Mouse (Mus musculus): Measurements from ENCODE around the gene Gpr153.

The Gpr153 gene

DNA sequence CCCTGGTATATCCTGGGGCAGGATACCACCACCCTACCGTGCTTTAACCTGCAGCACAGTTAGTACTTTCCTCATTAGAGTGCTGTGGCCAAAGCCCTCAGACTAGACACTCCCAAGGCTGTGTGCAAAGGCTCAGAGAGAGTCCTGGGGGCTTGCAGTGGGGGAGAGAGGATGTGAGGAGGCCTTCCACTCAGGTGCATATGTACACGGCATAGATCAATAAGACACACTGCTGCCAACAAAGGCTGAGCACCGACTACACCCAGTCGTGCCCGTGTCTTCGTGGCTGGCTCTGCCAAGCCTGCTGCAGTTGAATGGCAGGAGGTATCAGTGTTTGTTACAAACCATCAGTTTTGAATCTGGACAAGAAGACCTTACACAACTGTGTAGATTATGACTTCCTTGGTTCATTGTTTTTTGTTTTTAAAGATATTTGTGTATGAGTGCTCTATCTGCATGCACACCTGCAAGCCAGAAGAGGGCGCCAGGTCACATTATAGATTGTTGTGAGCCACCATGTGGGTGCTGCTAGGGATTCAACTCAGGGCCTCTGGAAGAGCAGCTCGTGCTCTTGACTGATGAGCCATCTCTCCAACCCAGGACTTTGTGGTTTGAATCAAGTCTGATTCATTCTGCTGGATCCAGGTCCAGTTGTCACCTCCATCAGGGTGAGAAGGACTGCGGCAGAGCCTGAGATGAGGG lies 9.0 kb upstream of the Gpr153 start:
- DNase-seq (ENCODE audit: low spot score) = no peak

DNA sequence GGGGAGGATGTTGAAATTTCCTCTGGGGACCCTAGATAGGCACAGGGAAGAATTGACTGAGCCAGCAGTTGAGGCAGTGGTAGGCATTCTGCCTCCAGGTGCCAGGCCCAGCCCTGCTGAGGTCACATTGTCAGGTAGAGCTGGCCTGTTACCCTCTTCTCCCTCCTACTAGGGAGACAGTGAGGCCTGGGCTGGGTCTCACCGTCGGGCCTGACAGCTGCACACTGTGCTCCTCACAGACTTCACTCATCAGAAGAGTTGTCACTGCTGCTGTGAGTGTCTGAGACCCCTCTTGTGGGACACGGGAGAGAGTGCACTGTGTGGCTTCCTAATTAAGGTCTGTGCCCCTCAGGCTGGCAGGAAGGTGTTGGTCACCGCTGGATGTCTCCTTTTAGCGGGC lies 8.2 kb upstream of the Gpr153 start:
- DNase-seq (ENCODE audit: low spot score) = no peak

DNA sequence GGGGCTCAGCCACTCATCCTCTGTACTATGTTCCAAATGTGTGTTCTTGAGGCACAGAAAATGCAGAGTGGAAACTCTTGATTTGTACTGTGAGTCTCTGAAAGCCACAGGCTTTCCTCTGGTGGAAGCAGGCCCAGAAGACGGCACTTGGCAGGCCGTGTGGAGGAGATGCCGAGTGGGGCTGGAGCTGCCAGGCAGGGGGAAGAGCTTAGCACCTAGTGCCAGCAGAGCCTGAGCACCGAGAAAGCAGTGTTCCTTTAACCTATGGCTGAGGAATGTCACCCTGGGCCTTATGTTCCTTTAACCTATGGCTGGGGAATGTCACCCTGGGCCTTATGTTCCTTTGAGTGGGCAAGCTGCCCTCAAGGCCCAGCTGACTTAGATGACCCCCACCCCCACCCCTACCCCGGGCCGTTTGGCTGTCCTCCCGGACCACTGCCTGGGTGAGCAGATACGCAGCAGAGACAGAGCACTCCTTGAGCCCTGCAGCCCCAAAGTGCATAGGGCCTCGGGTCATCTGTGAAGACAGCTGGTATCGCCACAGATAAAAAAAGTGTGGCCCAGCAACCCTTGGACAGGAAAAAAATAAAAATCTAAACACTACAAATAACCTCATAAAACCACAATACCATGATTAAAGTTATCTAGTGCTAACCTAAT lies 7.7 kb upstream of the Gpr153 start:
- no peak for DNase-seq (ENCODE audit: low spot score)

DNA sequence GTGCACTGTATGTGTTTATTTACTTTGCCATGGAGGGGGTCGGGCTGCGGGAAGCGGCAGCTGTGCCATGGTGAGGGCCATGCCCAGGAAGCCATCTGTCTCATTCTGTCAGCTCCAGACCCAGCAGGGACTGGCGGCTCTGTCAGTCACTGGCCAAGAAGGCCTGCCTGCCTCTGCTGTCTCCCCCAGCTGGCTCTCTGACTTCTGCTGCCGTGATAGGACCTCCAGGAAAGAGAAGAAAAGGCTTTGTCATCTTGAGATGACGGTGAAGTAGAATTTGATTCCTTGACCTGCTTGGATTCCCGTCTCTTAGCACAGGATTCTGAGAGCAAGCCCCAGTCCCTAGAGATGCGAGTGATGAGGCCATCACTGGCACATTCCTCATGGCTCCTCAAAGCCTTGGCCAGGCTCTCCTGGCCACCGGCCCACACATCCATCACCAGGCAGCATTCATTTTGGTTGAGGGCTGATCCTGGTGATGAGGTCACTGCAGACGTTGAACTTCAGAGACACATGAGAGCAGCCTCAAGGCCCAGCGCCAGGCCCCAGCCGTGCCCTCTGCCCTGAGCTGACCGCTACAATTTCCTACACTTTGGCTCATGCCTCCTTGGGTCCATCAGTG lies 6.2 kb upstream of the Gpr153 start:
- no peak for DNase-seq (ENCODE audit: low spot score)

DNA sequence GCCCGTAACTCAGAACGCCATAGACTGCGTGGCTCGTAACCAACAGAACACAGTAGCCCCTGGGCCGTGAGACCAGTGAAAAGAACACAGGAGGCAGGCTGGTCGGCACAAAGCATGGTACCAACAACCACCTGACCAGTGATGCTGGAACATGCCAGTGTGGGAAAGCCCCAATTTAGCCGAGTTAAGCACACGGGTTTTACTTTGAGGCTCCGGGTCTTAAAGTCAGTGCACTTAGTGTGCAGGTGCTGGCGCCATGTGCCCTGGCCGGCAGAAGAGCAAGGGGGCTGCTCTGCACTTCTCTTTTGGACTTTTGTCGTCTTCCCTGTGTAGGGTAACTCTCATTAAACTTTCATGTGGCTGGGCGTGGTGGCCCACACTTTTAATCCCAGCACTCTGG lies 4.1 kb upstream of the Gpr153 start:
- DNase-seq (ENCODE audit: low spot score) = no peak

DNA sequence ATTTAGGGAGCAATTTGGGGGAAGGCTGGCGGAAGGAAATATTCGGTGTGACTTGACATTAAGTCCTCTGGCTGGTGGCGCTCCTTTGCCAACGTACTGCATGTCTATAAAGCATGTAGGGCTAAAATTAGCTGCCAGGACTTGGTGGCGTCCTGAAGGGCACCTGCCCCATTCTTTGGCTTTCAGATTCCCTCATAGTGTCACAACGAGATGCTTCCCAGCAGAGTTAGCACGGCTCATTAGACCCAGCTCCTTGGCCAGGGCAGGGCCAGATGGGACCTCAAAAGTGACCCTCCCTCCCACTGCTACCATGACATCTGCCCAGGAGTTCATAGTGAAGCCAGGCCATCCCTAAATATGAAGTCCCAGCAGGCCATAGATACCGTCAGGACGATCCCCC lies 3.4 kb upstream of the Gpr153 start:
- no peak for DNase-seq (ENCODE audit: low spot score)

DNA sequence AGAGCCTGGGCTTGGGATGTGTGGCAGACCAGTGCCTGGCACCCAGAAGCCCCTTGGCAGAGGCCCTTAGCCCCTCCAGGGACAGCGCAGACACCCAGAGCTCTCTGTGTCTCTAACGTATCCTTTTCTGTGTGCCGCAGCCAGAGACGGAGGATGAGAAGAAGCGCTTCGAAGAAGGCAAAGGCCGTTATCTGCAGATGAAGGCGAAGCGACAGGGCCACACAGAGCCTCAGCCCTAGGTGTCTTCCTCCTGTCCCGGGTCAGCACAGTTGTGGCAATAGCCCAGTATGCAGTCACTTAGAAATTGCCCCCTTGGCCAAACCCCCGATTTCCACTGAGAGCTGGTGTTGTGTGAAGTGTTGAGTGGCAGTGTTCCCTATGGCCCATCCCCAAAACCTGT lies 2.7 kb upstream of the Gpr153 start:
- no peak for DNase-seq (ENCODE audit: low spot score)

DNA sequence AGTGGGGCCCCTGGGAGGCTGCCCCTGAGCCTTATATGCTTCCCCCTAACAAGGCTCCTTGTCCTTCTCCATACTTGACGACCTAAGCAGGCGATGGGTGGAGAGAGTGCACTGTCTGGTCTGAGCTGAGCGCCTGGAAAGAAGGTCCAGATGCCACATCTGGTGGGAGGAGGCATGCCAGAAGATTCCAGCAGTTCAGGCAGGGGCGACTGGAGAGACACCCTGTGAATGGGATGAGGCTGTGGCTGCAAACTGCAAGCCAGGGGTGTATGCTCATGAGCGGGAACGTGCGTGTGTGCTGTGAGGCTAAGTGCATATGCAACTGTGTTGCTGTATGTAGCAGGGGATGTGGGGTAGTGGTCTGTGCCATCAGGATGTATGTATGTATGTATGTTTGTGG lies 2.0 kb upstream of the Gpr153 start:
- no peak for DNase-seq (ENCODE audit: low spot score)

DNA sequence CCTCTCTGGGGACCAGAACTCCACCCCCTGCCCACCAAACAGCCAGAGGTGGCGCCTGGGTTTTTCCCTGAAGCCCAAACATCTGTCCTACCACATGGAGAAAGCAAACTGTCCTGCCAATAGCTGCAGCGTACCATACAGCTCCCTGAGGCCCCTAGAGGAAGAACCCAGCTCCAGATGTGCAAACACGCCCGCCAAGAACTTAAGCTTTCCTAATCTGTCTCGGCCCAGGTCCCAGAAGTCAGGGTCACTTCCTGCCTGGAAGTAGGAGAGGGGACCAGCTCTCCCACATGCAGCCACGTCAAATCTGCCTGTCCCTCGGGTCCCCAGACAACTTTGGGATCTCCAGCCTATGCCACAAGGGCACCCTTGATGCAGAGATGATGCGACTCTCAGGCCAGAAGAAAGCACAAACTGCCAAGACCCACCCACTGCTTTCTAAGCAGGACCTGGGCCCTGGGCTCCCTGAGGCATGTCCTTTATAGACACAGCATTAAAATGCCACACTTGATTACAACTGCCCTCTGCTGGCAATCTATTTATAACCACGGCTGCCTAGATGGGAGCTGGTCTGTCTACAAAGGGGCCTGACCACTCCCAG lies 1.5 kb upstream of the Gpr153 start:
- peak; percentile 53 for DNase-seq (ENCODE audit: low spot score)

DNA sequence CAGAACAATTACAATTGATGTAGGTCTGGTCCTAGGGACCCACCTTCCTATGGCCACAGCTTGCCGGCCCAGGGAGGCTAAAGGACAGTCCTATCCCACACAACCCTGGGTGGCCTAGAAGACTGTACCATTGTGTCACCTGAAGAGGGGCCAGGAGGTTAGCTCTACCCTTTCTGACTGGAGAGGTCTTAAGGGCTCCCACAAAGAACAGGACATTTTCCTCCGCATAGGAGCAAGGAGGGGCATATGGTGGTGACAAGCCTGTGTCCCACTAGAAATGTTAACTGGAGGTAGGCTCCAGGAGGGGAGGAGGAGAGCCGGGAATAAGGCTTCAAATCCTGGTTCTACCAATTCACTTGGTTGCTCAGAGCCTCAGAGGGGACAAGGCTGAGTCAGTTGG lies 841 bp upstream of the Gpr153 start:
- no peak for DNase-seq (ENCODE audit: low spot score)

DNA sequence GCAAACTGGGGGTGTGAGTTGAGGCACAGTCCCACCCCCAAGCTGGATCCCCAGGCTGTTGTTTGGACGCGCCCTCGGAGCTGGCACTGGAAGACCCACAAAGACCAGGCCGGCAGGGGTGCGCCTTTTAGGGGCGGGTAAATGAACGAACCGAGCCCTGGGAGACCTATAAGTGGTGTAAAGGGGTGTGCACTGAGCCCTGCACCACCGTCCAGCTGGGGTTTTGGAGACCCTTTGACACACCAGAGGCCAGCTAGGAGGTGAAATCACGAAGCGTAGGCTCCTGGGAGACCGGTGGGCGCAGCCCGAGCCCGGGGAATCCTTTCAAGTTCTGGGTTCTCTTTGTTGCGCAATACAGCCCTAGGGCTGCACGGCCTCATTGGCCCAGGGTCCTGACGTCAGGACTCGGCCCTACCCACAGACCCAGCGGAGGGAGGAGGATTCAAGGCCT lies 674 bp downstream of the Gpr153 start:
- no peak for DNase-seq (ENCODE audit: low spot score)

DNA sequence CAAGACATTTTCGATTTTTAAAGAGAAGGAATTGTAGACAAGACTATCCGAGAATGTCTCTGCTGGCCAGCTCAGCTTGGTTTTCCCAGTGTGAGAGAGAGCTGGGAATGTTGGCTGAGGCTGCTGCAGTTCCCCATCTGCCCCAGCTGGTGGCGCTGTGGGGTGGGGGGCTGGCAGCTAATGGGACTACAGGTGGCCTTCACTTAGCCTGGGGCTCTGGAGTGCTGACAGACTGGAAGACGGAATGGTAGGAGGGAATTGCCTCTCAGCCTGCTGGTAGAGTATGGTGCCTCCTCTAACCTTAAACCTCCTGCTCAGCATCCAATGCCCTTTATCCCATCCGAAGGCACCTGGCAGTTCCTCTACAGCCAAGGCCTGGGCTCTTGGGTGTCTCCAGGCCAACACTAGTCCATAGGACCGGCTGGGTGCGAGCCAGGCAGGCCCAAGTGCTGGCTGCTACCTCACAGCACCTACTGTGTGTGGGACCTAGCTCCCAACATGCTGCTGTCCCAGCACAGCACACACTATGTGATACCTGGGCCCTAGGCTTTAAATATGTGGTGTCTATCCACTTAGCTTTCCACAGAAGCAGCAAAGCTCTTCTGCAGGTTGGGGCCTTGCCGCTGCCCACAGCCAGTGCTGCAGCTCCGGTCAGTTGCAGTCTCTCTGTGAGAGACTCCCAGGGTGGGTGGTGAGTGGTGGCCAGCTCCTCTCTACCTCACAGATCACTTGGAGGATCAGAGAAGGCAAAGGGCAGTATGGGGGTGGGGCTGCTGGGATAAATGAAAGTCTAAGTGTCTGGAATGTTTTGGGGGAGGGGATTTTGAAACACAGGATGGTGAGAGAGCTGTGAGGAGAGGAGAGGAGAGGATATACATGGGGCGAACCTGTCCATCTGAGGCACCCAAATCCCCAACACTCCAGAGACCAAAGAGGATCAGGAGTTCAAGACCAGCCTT lies 2.6 kb downstream of the Gpr153 start:
- DNase-seq (ENCODE audit: low spot score) = no peak

DNA sequence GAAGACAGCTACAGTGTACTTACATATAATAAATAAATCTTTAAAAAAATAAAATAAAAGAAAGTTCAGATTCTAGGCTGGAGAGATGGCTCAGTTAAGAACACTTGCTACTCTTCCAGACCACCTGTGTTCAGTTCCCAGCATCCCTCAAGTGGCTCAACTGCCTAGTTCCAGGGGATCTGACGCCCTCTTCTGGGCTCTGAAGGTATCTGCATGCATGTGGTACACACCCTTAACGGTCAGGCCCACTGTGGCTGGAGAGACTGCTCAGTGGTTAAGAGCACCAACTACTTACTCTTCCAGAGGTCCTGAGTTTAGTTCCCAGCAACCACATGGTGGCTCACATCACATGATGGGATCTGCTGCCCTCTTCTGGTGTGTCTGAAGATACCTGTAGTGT lies 3.9 kb downstream of the Gpr153 start:
- DNase-seq (ENCODE audit: low spot score) = no peak

DNA sequence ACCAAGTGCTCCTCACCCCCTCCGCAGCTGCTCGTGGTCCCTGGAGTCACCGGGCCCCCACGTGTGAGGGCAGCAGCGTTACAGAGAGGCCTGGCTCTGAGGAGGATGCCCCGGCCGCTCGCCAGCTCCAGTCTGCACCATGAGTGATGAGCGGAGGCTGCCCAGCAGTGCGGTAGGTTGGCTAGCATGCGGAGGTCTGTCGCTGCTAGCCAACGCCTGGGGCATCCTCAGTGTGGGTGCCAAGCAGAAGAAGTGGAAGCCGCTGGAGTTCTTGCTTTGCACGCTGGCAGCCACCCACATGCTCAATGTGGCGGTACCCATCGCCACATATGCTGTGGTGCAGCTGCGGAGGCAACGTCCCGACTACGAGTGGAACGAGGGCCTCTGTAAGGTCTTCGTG lies 5.0 kb downstream of the Gpr153 start:
- no peak for DNase-seq (ENCODE audit: low spot score)

DNA sequence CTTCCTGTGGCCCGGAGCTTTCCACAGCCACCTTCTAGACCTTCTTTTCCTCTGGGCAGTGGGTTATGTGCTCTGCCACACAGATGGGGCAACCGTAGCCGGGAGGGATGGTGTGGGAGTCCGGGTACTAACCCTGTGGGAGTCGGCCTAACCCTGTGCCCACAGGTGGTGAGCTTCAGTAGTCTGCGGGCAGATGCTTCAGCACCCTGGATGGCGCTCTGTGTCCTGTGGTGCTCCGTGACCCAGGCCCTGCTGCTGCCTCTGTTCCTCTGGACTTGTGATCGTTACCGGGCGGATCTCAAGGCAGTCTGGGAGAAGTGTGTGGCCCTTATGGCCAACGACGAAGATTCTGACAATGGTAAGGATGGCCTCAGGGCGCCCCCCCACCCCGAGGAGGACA lies 7.6 kb downstream of the Gpr153 start:
- DNase-seq (ENCODE audit: low spot score) = no peak

DNA sequence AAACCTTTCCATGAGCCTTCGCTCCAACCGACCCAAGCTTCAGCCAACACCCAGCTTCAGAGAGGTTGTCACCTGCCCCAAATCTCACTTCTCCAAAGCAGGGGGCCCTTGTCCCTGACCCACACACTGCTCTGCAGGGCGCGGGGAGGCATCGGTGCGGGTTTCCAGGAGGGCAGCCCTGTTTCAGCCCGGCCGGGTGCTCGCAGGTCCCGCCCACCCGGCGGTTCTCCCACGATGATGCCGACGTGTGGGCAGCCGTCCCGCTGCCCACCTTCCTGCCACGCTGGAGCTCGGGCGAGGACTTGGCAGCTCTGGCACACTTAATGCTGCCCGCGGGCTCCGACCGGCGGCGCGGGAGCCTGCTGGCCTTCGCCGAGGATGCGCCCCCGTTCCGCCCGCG lies 8.7 kb downstream of the Gpr153 start:
- DNase-seq (ENCODE audit: low spot score) = no peak

DNA sequence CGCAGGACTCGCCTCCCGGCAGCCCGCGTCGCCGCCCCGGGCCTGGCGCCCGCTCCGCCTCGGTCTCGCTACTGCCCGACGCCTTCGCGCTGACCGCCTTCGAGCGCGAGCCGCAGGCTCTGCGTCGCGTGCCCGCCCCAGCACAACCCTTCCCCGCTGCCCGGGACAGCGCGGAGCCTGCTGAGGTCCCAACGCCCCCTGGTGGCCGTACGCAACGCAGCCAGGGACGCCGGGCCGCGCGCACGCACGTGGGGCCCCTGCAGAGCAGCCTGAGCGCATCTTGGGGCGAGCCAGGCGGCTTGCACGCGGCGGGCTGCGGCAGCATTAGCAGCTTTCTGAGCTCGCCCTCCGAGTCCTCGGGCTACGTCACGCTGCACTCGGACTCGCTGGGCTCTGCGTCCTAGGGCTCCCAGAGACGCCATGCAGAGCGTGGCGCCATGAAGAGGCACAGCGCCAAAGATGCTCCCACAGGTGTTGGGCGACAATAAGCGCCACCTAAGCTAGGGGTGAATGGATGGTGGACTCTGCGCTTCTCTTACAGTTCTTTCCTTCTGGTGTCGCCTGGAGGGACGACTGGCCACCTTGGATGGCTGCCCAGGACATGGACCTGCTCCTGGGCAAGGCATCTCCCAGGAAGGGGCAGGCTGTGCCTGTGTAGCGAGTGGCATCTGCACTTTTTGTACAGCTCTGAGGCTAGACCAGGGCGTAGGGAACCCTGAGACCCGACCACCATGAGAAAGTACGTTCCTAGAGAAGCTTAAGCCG lies 9.3 kb downstream of the Gpr153 start:
- peak; percentile 79 for DNase-seq (ENCODE audit: low spot score)

DNA sequence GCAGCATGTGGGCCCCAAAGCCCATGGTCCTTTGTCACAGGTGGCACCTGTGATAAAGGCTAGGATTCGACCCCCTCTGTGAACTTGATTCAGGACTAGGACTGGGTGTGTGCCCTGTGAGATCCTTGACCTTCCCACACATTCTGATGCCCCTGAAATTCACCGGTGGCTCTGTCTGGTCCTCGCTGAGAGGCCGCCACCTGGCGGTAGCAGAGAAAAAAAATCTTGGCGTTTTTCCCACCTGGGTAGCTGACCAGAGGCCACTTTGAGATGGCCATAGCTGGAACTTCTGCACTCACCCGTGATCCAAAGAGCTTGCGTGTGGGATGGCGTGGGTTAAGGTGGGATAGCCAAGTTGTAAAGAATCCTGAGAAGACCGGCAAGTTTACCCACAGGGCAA lies 11.5 kb downstream of the Gpr153 start:
- peak; percentile 56 for DNase-seq (ENCODE audit: low spot score)

DNA sequence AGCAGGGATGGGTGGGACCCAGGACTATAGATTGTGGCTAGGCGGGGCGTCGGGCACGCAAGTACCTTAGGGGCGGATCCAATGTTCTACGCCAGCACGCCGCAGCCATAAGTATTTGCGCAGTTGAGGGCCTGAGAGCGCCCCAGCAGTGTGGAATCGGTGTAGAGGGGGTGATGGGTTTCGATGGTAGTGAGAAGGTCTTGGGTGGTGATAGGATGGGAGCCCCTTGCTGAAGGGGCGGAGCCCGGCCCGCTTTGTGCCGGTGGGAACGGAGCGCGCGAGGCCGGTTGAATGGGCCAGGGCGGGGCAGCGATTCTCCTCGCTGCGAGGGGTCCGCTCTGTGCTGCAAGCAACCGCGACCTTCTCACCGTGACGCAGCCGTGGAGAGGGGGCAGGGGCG lies 12.2 kb downstream of the Gpr153 start:
- DNase-seq (ENCODE audit: low spot score) = no peak

DNA sequence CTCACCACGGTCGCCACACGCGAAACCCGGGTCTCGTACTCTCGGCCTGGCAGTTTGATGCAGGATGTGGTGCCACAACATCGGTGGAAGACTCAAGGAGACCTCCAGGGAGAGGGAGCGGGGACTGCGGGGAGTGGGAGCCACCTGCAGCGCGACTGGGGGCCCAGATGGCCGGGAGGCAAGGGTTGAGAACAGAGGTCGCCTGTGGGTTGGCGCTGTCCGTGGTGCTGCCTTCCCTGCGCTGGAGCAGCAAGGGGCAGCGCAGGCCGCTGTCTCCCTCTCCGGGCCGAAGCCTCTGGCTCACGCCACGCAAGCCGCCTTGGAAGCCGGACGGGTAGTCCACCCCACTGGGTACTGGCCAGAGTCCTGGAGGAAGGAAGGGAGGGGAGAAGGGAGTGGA lies 12.9 kb downstream of the Gpr153 start:
- DNase-seq (ENCODE audit: low spot score) = peak; percentile 64

Measured in urinary bladder, postnatal 25 days (tissue).